Mouse (Mus musculus) forebrain, postnatal 0 days (tissue): ENCODE results near the gene Gnaq. TPM values are rescaled to one million over a fixed set of nuclear protein-coding genes. Genes with fewer than 3 reads are reported as not detected.

ENCODE experiments used
- ATAC-seq: fragments of 200-750 bp; cut with Nextera tagmentation; 2 replicates; pipeline ENCODE4 v1.8.0; 2017; ENCODE audit warnings: mild to moderate bottlenecking, moderate library complexity
- DNase-seq: peaks from one replicate; pipeline ENCODE4 v3.0.0-alpha.2; 2015
- H3K27ac ChIP-seq: fragments of 300-500 bp; sonication (generic); 2 replicates; pipeline ENCODE4 v1.5.1; 2014; ENCODE audit warnings: low read depth, mild to moderate bottlenecking, antibody characterized with exemption, low read length, moderate library complexity, mixed read lengths
- H3K27me3 ChIP-seq: fragments of 300-500 bp; sonication (generic); 2 replicates; pipeline ENCODE4 v1.6.1; 2014; ENCODE audit warnings: mild to moderate bottlenecking, low read length, mixed read lengths; ENCODE audit not compliant: insufficient read depth
- H3K36me3 ChIP-seq: fragments of 300-500 bp; sonication (generic); 2 replicates; pipeline ENCODE4 v1.6.1; 2014; ENCODE audit warnings: mild to moderate bottlenecking, moderate library complexity; ENCODE audit not compliant: insufficient read depth
- H3K4me1 ChIP-seq: fragments of 300-500 bp; sonication (generic); 2 replicates; pipeline ENCODE4 v1.6.1; 2014; ENCODE audit warnings: antibody characterized with exemption; ENCODE audit not compliant: insufficient read depth
- H3K4me2 ChIP-seq: fragments of 300-500 bp; sonication (generic); 2 replicates; pipeline ENCODE4 v1.6.1; 2014; ENCODE audit warnings: low read depth, mild to moderate bottlenecking, moderate library complexity
- H3K4me3 ChIP-seq: fragments of 300-500 bp; sonication (generic); 2 replicates; pipeline ENCODE4 v1.5.1; 2014; ENCODE audit warnings: low read depth, low read length, mixed read lengths
- H3K9ac ChIP-seq: fragments of 300-500 bp; sonication (generic); 2 replicates; pipeline ENCODE4 v1.6.1; 2014; ENCODE audit warnings: mild to moderate bottlenecking
- H3K9me3 ChIP-seq: fragments of 300-500 bp; sonication (generic); 2 replicates; pipeline ENCODE4 v1.6.1; 2016; ENCODE audit warnings: low read length
- CTCF ChIP-seq: sonication (generic); IDR thresholded peaks from 2 replicates; pipeline ENCODE4 v1.5.1; 2016; ENCODE audit warnings: antibody characterized with exemption, control low read depth, low read depth
- WGBS: fragments of 180-500 bp; shearing (Covaris S2); extraction: QIAGEN DNeasy Blood & Tissue Kit; methylation state at CpG from one replicate; pipeline ENCODE4 v1.1.7; 2014; 5-methylcytosine and 5-hydroxymethylcytosine counted together
- polyA plus RNA-seq: library from polyadenylated mRNA; unstranded; fragments of >200 nt; fragmentation: Nextera tagmentation; extraction: Ambion mirVana; gene quantifications from 2 replicates; pipeline ENCODE4 v1.2.1, GENCODE M21; 2015
- total RNA-seq: library from RNA; depleted of rRNA; stranded (reverse); fragments of >200 nt; gene quantifications from 2 replicates; pipeline ENCODE4 v1.2.3, GENCODE M21; 2014

Gene Gnaq
- total and polyA plus RNA-seq, 2 experiments from 2014 or later: 94.2 to 143 TPM

- Histone ChIP-seq H3K9me3 (no peaks in the 10 kb centered on the region), H3K27ac (no peak overlapping the region), H3K4me3 (no peak overlapping the region), H3K9ac (no peak overlapping the region), H3K27me3 (no peaks in the 10 kb centered on the region), H3K4me2 (no peak overlapping the region), H3K36me3 (no peaks in the 10 kb centered on the region), H3K4me1 (no peaks in the 10 kb centered on the region)
- no peak for TF ChIP-seq CTCF
- DNase-seq: no peak
- 82% methylated on average over 3 of the region's 3 CpGs for WGBS
- no peak for ATAC-seq
These were observed 22.0 kb upstream of the Gnaq start for GRCm38 (mm10) chr19:16110670-16111069.

- no peaks in the 10 kb centered on the region for H3K27me3 ChIP-seq
- no peak overlapping the region for H3K27ac ChIP-seq
- TF ChIP-seq CTCF: no peak
- DNase-seq: peak; percentile 66
- H3K4me3 ChIP-seq: no peak overlapping the region
- no peaks in the 10 kb centered on the region for H3K36me3 ChIP-seq
- ATAC-seq: peak; percentile 59
- H3K4me1 ChIP-seq: no peaks in the 10 kb centered on the region
- no peak overlapping the region for H3K9ac ChIP-seq
- H3K4me2 ChIP-seq: no peak overlapping the region
- WGBS: 42% methylated on average over 1 of the region's 1 CpGs
- no peaks in the 10 kb centered on the region for H3K9me3 ChIP-seq
These were observed 19.3 kb upstream of the Gnaq start for GRCm38 (mm10) chr19:16113295-16113694.

GRCm38 (mm10) chr19:16118421-16118820 is 14.2 kb upstream of the Gnaq start:
- Histone ChIP-seq H3K4me3 (no peak overlapping the region), H3K27ac (no peak overlapping the region), H3K4me2 (no peak overlapping the region), H3K9me3 (no peaks in the 10 kb centered on the region), H3K9ac (no peak overlapping the region), H3K27me3 (no peaks in the 10 kb centered on the region), H3K4me1 (no peaks in the 10 kb centered on the region), H3K36me3 (no peaks in the 10 kb centered on the region)
- DNase-seq (no peak), ATAC-seq (no peak)
- WGBS: 50% methylated on average over 4 of the region's 4 CpGs
- TF ChIP-seq CTCF: no peak

GRCm38 (mm10) chr19:16121301-16121700 is 11.3 kb upstream of the Gnaq start:
- no peak overlapping the region for H3K4me3 ChIP-seq

GRCm38 (mm10) chr19:16128715-16129114 is 3.9 kb upstream of the Gnaq start:
- 51% methylated on average over 5 of the region's 5 CpGs for WGBS
- ATAC-seq: no peak
- H3K9ac ChIP-seq: no peak overlapping the region
- H3K36me3 ChIP-seq: no peaks in the 10 kb centered on the region
- H3K27ac ChIP-seq: no peak overlapping the region
- H3K4me2 ChIP-seq: no peak overlapping the region
- peak; percentile 31 for TF ChIP-seq CTCF
- H3K4me1 ChIP-seq: no peaks in the 10 kb centered on the region
- H3K27me3 ChIP-seq: no peaks in the 10 kb centered on the region
- no peak overlapping the region for H3K4me3 ChIP-seq
- H3K9me3 ChIP-seq: no peaks in the 10 kb centered on the region
- DNase-seq: no peak

More at GRCm38 (mm10) chr19:16121301-16121700, 11.3 kb upstream of the Gnaq start:
- Histone ChIP-seq H3K9me3 (no peaks in the 10 kb centered on the region), H3K4me1 (no peaks in the 10 kb centered on the region), H3K27me3 (no peaks in the 10 kb centered on the region), H3K27ac (no peak overlapping the region), H3K36me3 (no peaks in the 10 kb centered on the region), H3K4me2 (no peak overlapping the region), H3K9ac (no peak overlapping the region)
- TF ChIP-seq CTCF: no peak
- WGBS: 15% methylated on average over 2 of the region's 2 CpGs
- ATAC-seq (no peak), DNase-seq (no peak)

- H3K9ac ChIP-seq: no peak overlapping the region
- 90% methylated on average over 2 of the region's 2 CpGs for WGBS
- no peak overlapping the region for H3K4me2 ChIP-seq
- H3K36me3 ChIP-seq: no peaks in the 10 kb centered on the region
- no peak overlapping the region for H3K27ac ChIP-seq
- TF ChIP-seq CTCF: no peak
- H3K4me3 ChIP-seq: no peak overlapping the region
- H3K9me3 ChIP-seq: no peaks in the 10 kb centered on the region
- no peaks in the 10 kb centered on the region for H3K4me1 ChIP-seq
- ATAC-seq (no peak), DNase-seq (no peak)
- no peaks in the 10 kb centered on the region for H3K27me3 ChIP-seq
These were observed 3.5 kb upstream of the Gnaq start for GRCm38 (mm10) chr19:16129171-16129570.

GRCm38 (mm10) chr19:16130476-16130875 is 2.2 kb upstream of the Gnaq start:
- no peak for ATAC-seq
- no peak overlapping the region for H3K27ac ChIP-seq
- H3K9me3 ChIP-seq: no peaks in the 10 kb centered on the region
- H3K4me3 ChIP-seq: no peak overlapping the region
- no peak for TF ChIP-seq CTCF
- no peak for DNase-seq
- no peaks in the 10 kb centered on the region for H3K36me3 ChIP-seq
- H3K4me1 ChIP-seq: peaks cover 6% of the 10 kb centered on the region; the same call in 1 of the 2 replicates
- H3K9ac ChIP-seq: no peak overlapping the region
- H3K27me3 ChIP-seq: no peaks in the 10 kb centered on the region
- 31% methylated on average over 3 of the region's 3 CpGs for WGBS
- no peak overlapping the region for H3K4me2 ChIP-seq

GRCm38 (mm10) chr19:16131831-16132230 is 800 bp upstream of the Gnaq start:
- H3K36me3 ChIP-seq: no peaks in the 10 kb centered on the region
- H3K27me3 ChIP-seq: no peaks in the 10 kb centered on the region
- no peak for TF ChIP-seq CTCF
- no peak for ATAC-seq
- H3K27ac ChIP-seq: peak overlapping the region; percentile 99
- peak overlapping the region; percentile 97 for H3K4me3 ChIP-seq
- H3K4me1 ChIP-seq: peaks cover 11% of the 10 kb centered on the region; the same call in 1 of the 2 replicates
- peak overlapping the region; percentile 98 for H3K9ac ChIP-seq
- WGBS: 14% methylated on average over 6 of the region's 6 CpGs
- no peak for DNase-seq
- H3K4me2 ChIP-seq: peak overlapping the region; percentile 61
- no peaks in the 10 kb centered on the region for H3K9me3 ChIP-seq
